Mouse (Mus musculus): ENCODE measurements around the gene Actl6b. TPM values are rescaled to one million over a fixed set of nuclear protein-coding genes. Genes with fewer than 3 reads are reported as not detected.
A peak's percentile ranks its signal among the peaks of the same experiment; 100 is the strongest.

The Actl6b gene
- polyA plus RNA-seq (2021): not detected

DNA sequence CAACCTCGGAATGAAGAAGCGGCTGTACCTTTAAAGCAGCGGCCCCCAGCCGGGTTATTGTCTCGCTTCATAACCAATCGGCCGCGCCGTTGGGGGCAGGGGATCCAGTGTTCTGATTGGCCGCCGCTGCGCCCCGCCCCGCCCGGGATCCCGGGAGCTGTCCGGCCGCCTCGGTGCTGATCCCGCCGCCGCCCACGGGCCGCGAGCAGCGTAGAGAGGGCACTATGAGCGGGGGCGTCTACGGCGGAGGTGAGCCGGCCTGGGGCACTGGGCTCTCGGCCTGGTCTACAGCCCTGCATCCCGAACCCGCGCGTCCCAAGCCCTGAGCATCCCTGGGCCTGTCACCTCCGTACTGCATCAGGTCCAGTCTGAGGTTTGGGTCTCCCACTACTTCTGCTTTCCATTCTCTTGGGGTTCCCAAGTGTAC, at the start of gene Actl6b:
Actl6b (plus strand) TSS at position 107 of the 427 bp plus-strand sequence.
- ATAC-seq (no peak), DNase-seq (ENCODE audit: low read depth, low spot score) (no peak)
- no peak for TF ChIP-seq CTCF (IDR thresholded peaks at IDR 0.05)
- in situ Hi-C loops (cut with MboI; ENCODE audit: low pct_unique_long_range_greater_than_20kb): loop anchor here (25.0 kb wide), 1 partner anchor 741 kb away; no protein-coding TSS in a partner anchor
- H3K27me3 ChIP-seq: peaks cover 63% of the 10 kb centered on the region
- ChIA-PET CTCF (no interaction called here), POLR2A (no interaction called here)

DNA sequence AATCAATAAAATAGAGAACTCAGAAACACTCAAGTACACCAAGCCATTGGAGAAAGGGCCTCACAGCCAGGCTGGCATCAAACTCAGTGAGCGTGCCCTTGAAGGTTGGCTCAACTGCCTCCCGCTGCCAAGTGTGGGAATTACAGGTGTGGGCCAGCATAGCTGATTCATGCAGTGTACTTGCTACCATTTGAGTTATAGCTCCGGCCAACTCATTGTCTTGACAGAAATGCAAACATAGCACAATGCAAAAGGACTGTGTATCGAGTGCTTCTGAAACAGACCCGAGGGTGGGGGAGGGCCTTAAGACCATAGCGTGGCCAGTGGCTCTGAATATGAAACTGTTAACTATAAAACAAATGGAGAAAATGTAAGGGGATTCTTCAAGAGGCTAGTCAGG, 49.3 kb upstream of the Actl6b start:
- CTCF ChIA-PET: interaction anchor here (1.3 to 4.0 kb wide), 3 partner anchors 9 to 30 kb away, joined by 3 to 30 read pairs (median 9); partner anchors contain the start of gene Gigyf1
- in situ Hi-C loops (cut with MboI; ENCODE audit: low pct_unique_long_range_greater_than_20kb): loop anchor here (5.0 kb wide), 1 partner anchor 167 kb away; no protein-coding TSS in a partner anchor
- ATAC-seq (no peak), DNase-seq (ENCODE audit: low read depth, low spot score) (no peak)
- POLR2A ChIA-PET: interaction anchor here (1.1 to 1.2 kb wide), 2 partner anchors 27 to 198 kb away, joined by 3 read pairs; no protein-coding TSS in a partner anchor
- no peak for TF ChIP-seq CTCF (IDR thresholded peaks at IDR 0.05)
- no peaks in the 10 kb centered on the region for H3K27me3 ChIP-seq

DNA sequence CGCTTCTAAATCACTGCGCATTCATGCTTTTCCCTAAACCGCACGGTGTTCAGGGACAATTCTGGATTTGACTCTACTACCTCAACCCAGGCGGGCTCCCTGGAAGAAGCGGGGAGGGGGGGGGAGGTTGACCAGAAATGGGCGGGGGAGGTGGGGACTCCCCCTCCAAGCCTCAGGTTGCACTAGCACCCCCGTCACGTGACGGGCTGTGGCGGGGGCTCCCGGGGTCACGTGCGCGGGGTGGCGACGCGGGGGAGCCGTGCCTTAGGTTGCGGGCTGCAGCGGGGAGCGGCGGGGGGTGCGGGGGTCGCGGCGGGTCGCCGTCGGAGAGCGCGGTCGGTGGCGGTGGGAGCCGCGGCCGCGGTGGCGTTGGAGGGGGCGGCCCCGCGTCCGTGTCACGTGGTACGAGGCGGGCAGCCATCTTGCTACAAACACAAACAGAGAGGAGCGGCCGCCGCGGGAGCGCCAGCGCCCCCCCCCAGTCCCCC, 43.3 kb upstream of the Actl6b start:
- in situ Hi-C loops (cut with MboI; ENCODE audit: low pct_unique_long_range_greater_than_20kb): no loop called here
- no peak for TF ChIP-seq CTCF (IDR thresholded peaks at IDR 0.05)
- ChIA-PET CTCF (interaction anchor here (0.6 kb wide), 1 partner anchor 13 kb away, joined by 3 read pairs; no protein-coding TSS in a partner anchor), POLR2A (interaction anchor here (0.7 kb wide), 1 partner anchor 152 kb away, joined by 3 read pairs; no protein-coding TSS in a partner anchor)
- peak; percentile 52 for ATAC-seq
- H3K27me3 ChIP-seq: no peaks in the 10 kb centered on the region
- no peak for DNase-seq (ENCODE audit: low read depth, low spot score)

DNA sequence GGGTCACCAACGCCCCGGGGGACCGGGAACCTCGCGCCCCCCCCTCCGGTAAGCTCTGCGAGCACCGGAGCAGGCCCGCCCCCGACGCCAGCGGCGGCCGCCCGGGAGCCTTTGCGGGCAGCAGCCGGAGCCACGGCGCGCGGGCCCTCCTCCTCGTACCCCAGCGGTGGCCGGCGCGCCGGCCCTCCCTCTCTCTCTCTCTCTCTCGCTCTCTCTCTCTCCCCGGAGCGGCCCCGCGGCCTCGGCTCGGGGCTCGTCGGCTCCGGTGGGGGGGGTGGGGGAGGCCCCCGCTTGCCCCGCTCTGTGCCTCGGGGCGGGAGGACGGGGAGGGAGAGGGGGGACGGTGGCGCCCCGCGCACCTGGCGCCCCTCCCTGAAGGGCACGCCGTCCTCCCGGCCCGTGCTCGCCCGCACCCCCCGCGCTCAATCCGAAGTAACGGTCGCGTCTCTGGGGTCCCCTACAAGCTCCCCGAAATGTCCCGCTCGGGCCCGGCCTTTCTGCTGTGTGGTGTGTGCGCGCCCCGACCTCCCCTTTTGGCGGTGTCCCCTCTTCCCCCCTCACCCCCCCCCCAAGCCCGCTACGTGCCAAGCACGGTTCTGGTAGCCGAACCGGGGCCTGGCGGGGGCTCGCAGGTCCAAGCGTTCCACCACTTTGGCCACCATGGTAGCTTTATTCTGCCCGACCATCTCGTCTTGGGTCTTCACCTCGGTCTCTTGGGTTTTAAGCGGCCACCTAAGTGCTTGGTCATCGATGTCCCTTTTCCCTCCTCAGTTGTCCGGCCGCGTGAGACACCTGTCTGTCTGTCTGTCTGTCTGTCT, 42.5 kb upstream of the Actl6b start:
- DNase-seq (ENCODE audit: low read depth, low spot score) (no peak), ATAC-seq (peak; percentile 23)
- POLR2A ChIA-PET: interaction anchor here (0.6 to 1.3 kb wide), 7 partner anchors 8 to 152 kb away, joined by 3 to 5 read pairs (median 4); no protein-coding TSS in a partner anchor
- CTCF ChIA-PET: interaction anchor here (0.6 to 4.4 kb wide), 2 partner anchors 8 to 12 kb away, joined by 3 to 30 read pairs; partner anchors contain the start of gene Pop7
- no peak for TF ChIP-seq CTCF (IDR thresholded peaks at IDR 0.05)
- no peaks in the 10 kb centered on the region for H3K27me3 ChIP-seq
- in situ Hi-C loops (cut with MboI; ENCODE audit: low pct_unique_long_range_greater_than_20kb): no loop called here

DNA sequence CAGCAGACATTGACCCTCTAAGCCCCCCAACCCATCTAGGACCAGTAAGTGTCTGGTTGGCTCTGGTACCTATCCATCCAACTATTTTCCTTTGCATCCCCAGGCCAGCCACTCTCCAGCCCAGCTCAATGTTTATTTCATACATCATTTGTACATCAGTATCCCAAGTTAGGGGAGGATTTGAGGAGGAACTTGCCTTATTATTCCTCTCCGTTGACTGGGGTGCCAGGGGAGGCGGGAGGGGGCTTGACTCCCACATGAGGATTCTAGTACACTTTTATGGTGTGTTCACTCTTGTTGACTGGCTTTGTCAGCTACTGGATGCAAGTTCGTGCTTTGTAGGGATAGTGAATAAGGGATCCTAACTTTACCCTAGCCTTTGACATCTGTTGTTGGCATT, 41.6 kb upstream of the Actl6b start:
- in situ Hi-C loops (cut with MboI; ENCODE audit: low pct_unique_long_range_greater_than_20kb): no loop called here
- no peak for ATAC-seq

DNA sequence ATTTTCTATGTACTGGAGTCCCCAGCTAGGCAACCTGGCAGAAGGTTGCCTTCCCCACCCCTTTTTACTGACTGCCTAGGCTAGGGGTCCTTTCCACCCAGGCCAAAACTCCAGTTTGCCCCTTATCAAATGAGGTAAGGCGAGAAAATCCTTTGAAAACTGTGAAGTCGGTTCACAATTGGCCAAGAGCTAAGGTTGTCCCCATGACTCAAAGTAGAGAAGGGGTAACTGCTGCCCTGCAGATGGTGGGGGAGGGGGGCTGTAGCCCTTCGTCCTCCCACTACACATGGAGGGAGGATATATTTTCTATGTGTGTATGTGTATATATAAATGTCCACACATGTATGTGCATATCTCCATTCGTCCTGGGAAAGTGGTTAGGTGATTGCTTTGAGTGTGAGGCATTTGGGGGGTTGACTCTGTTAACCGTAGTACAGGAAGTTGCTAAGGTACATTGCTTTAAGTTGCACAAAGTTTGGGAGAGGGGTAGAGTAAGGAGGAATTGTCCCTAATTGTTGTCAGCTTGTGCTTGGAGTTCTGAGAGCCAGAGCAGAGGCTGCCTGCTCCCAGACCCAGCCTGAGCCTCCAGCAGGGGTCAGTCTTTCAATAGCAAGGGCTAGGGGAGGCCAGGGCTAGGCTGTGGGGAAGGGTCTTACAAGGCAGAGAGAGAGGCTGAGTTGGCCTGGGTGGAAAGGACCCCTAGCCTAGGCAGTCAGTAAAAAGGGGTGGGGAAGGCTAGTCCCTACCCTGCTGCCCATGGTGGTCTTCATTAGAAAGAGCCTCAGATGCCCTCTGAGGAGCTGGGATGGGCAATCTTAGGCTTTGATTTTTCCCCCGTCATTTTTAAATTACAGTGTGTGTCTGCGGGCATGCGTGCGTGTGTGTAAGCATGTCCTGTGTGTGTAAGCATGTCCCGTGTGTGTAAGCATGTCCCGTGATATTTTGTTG, 40.2 kb upstream of the Actl6b start:
- DNase-seq (ENCODE audit: low read depth, low spot score) (no peak), ATAC-seq (no peak)
- no peak for TF ChIP-seq CTCF (IDR thresholded peaks at IDR 0.05)
- no peaks in the 10 kb centered on the region for H3K27me3 ChIP-seq
- in situ Hi-C loops (cut with MboI; ENCODE audit: low pct_unique_long_range_greater_than_20kb): no loop called here
- POLR2A ChIA-PET: interaction anchor here (0.7 to 1.3 kb wide), 4 partner anchors 13 to 228 kb away, joined by 4 to 5 read pairs (median 5); no protein-coding TSS in a partner anchor
- CTCF ChIA-PET: interaction anchor here (1.0 to 4.4 kb wide), 7 partner anchors 10 to 87 kb away, joined by 3 to 30 read pairs (median 5); partner anchors contain the start of gene Pop7

More for the DNA sequence above, 41.6 kb upstream of the Actl6b start:
- ChIA-PET CTCF (interaction anchor here (1.4 to 4.4 kb wide), 3 partner anchors 9 to 88 kb away, joined by 3 to 30 read pairs (median 17); partner anchors contain the start of gene Pop7), POLR2A (interaction anchor here (0.8 to 1.3 kb wide), 5 partner anchors 9 to 18 kb away, joined by 3 to 5 read pairs (median 4); no protein-coding TSS in a partner anchor)
- DNase-seq (ENCODE audit: low read depth, low spot score): no peak
- no peak for TF ChIP-seq CTCF (IDR thresholded peaks at IDR 0.05)
- H3K27me3 ChIP-seq: no peaks in the 10 kb centered on the region

DNA sequence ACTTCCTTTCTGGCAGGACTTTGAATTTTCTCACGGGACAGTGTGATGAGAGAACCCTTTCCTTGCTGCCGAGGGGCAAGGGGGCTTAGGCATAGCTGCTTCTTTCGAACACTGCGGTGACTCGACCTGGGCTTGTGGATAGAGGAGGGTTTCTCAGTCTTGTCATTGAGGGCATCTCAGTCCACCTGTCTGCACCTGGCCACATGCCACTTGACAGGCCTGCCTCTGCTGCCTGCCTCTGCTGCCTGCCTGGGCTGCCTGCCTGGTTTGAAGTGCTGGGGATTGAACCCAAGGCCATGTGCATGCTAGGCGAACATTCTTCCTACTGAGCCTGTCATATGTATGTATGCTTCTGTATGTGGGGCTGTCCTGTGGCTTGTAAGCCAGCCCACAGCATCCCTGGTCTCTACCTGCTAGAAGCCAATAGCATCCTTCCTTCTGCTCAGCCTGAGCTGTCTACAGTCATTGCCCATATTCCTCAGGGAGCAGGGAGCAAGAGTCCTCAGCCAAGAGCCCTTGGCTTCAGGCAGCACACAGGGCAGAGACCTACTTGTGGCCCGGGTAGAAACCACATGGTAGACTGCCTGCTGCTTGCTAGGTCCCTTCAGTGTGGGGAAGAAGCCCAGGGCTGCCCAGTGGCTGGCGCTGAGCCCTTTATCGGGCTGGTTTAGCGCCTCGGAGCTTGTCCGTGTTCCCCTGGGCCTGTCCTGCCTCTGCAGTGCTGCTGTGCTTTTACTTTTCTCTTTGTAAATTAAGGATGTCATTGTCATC, 39.2 kb upstream of the Actl6b start:
- no peak for ATAC-seq
- no peak for TF ChIP-seq CTCF (IDR thresholded peaks at IDR 0.05)
- in situ Hi-C loops (cut with MboI; ENCODE audit: low pct_unique_long_range_greater_than_20kb): no loop called here
- no peak for DNase-seq (ENCODE audit: low read depth, low spot score)
- CTCF ChIA-PET: interaction anchor here (1.0 to 4.4 kb wide), 5 partner anchors 9 to 18 kb away, joined by 3 to 30 read pairs (median 11); partner anchors contain the start of gene Pop7
- no peaks in the 10 kb centered on the region for H3K27me3 ChIP-seq
- POLR2A ChIA-PET: interaction anchor here (1.4 kb wide), 1 partner anchor 17 kb away, joined by 4 read pairs; no protein-coding TSS in a partner anchor

DNA sequence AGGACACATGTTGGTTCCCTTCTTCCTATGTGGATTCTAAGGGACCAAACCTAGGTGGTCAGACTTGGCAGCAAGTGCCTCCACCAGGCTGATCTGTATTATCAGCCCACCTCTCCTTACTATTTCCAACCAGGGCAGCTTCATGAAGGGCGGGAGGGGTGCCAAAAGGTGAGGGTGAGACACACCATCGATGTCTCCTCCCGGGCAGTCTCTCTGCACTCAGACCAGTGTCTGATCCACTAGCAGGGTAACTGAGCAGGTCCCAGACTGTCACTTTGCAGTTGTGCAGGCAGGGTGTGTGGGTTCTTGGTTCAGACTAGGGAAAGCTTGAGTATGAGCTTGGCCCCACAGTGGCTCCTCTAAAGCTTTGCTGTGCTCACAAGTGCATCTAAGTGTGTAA, 38.5 kb upstream of the Actl6b start:
- TF ChIP-seq CTCF (IDR thresholded peaks at IDR 0.05): no peak
- H3K27me3 ChIP-seq: no peaks in the 10 kb centered on the region
- CTCF ChIA-PET: interaction anchor here (1.8 to 4.4 kb wide), 2 partner anchors 12 to 13 kb away, joined by 3 to 30 read pairs; partner anchors contain the start of gene Pop7
- POLR2A ChIA-PET: interaction anchor here (1.4 kb wide), 1 partner anchor 16 kb away, joined by 4 read pairs; no protein-coding TSS in a partner anchor
- no peak for DNase-seq (ENCODE audit: low read depth, low spot score)
- in situ Hi-C loops (cut with MboI; ENCODE audit: low pct_unique_long_range_greater_than_20kb): no loop called here
- ATAC-seq: no peak

DNA sequence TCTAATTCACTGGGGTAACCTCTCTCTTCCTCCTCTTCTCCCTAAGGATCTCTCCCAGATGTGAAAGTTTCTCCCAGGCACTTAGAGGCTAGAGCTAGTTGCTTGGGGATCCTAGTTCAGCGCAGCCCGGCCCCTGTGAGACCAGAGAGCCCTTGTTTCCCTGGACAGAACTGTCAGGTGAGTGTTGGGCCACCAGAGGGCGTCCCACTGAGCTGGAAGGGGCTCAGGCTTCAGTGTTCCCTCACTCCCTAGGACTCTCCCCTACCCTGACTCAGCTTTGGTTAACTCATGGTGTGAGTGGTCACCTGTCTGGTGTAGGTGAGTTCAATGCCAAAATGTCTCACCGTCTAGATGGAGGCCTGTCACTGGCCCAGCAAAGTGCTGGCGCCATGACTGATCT, 34.9 kb upstream of the Actl6b start, which contains the start of gene Gigyf1:
Gigyf1 (plus strand) TSS at position 113 of the 400 bp plus-strand sequence.
- TF ChIP-seq CTCF (IDR thresholded peaks at IDR 0.05): no peak
- no peaks in the 10 kb centered on the region for H3K27me3 ChIP-seq
- POLR2A ChIA-PET: interaction anchor here (1.1 to 3.2 kb wide), 2 partner anchors 9 to 11 kb away, joined by 3 to 9 read pairs; no protein-coding TSS in a partner anchor
- DNase-seq (ENCODE audit: low read depth, low spot score): no peak
- ATAC-seq: no peak
- in situ Hi-C loops (cut with MboI; ENCODE audit: low pct_unique_long_range_greater_than_20kb): no loop called here
- CTCF ChIA-PET: interaction anchor here (0.7 to 2.7 kb wide), 3 partner anchors 12 to 23 kb away, joined by 3 to 17 read pairs (median 9); partner anchors contain the start of gene Pop7
